Mouse (Mus musculus): Measurements from ENCODE around the gene Lhfpl5.
"Not testable (repeated sequence)": the region's sequence is repeated elsewhere in the genome, so short reads cannot be mapped to it uniquely, and the experiment has no call there.

Gene Lhfpl5

GRCm38 (mm10) chr17:28575244-28576125 lies at the start of gene Lhfpl5:
Gene Lhfpl5, plus strand, starts transcription at chr17:28575641.
- peak; percentile 18 for DNase-seq

GRCm38 (mm10) chr17:28527184-28528042 lies 48.0 kb upstream of the Lhfpl5 start:
- DNase-seq, result no peak

- DNase-seq, result peak; percentile 69
Measured at GRCm38 (mm10) chr17:28528043-28528351, 47.4 kb upstream of the Lhfpl5 start.

GRCm38 (mm10) chr17:28529116-28529515 lies 46.3 kb upstream of the Lhfpl5 start:
- DNase-seq, result no peak

GRCm38 (mm10) chr17:28530506-28530905 lies 44.9 kb upstream of the Lhfpl5 start, which contains the start of gene Armc12:
Gene Armc12, plus strand, starts transcription at chr17:28530806.
- no peak for DNase-seq

GRCm38 (mm10) chr17:28531946-28532345 lies 43.5 kb upstream of the Lhfpl5 start:
- no peak for DNase-seq

- DNase-seq, result no peak
Measured at GRCm38 (mm10) chr17:28532557-28532956, 42.9 kb upstream of the Lhfpl5 start.

GRCm38 (mm10) chr17:28533327-28533726 lies 42.1 kb upstream of the Lhfpl5 start:
- no peak for DNase-seq

- DNase-seq, result no peak
Measured at GRCm38 (mm10) chr17:28537881-28538280, 37.6 kb upstream of the Lhfpl5 start.

GRCm38 (mm10) chr17:28546925-28547324 lies 28.5 kb upstream of the Lhfpl5 start:
- DNase-seq, result no peak

GRCm38 (mm10) chr17:28548550-28548949 lies 26.9 kb upstream of the Lhfpl5 start:
- DNase-seq, result no peak

- DNase-seq, result no peak
Measured at GRCm38 (mm10) chr17:28549111-28549510, 26.3 kb upstream of the Lhfpl5 start, which contains the start of gene Clpsl2. Gene Clpsl2, plus strand, starts transcription at chr17:28549411.

GRCm38 (mm10) chr17:28553040-28553793 lies 22.2 kb upstream of the Lhfpl5 start:
- peak; percentile 33 for DNase-seq

- not testable (repeated sequence) for DNase-seq
Measured at GRCm38 (mm10) chr17:28554021-28554420, 21.4 kb upstream of the Lhfpl5 start.

GRCm38 (mm10) chr17:28556635-28557396 lies 18.6 kb upstream of the Lhfpl5 start:
- no peak for DNase-seq

GRCm38 (mm10) chr17:28557772-28558171 lies 17.7 kb upstream of the Lhfpl5 start:
- DNase-seq, result no peak

- no peak for DNase-seq
Measured at GRCm38 (mm10) chr17:28560598-28560997, 14.8 kb upstream of the Lhfpl5 start, which contains the start of gene Clps. Gene Clps, minus strand, starts transcription at chr17:28560766.

GRCm38 (mm10) chr17:28561613-28562012 lies 13.8 kb upstream of the Lhfpl5 start:
- no peak for DNase-seq

- DNase-seq, result no peak
Measured at GRCm38 (mm10) chr17:28565181-28565580, 10.3 kb upstream of the Lhfpl5 start.

- no peak for DNase-seq
Measured at GRCm38 (mm10) chr17:28567541-28567940, 7.9 kb upstream of the Lhfpl5 start.

GRCm38 (mm10) chr17:28571868-28572267 lies 3.6 kb upstream of the Lhfpl5 start:
- no peak for DNase-seq

GRCm38 (mm10) chr17:28572521-28572920 lies 2.9 kb upstream of the Lhfpl5 start:
- DNase-seq, result no peak

Measured in cerebellum, adult 9-11 months (tissue).